Comparison of ENCODE assay signal across 7 mouse cellular contexts in the genomic region with DNA sequence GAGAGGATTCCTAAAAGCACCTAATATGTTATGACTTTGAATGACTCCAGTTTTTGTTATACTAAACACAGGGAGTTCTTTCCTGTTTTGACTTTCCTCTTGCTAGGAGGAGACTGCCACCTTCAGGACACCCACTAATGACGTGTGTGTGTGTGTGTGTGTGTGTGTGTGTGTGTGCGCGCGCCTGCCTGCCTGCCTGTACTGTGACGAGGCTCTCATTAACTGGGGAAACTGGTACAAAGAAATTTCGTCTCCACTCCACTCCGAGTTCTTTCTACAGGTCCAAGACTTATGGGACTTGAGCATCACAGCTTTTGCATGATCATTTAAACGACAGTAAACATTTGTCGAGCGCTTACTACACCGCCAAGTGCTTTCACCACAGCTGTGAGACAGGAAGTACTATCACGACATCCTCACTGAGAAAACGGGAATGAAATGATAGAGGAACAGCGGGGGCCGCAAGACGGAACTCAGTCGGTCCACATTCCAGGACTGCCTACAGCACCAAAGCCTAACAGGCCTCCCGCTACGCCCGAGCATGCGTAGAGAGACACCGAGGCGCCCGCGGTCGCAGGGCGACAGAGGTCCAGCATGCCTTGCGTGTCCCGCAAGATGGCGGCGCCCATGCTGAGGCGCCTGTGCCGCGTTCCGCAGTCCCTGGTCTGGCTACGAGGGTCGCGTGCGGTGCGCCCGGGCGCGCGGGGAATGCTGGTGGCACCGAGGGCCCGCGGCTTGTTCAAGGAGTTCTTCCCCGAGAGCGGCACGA. TPM values are rescaled to one million over a fixed set of nuclear protein-coding genes. Genes with fewer than 3 reads are reported as not detected.
DNase-seq lines count a peak whose midpoint lies in the region; ATAC-seq lines count a peak whose summit lies in the region.

TSS of gene Yars2 (plus strand) at position 597 of the 769 bp plus-strand sequence.

- H3K9ac ChIP-seq in midbrain, embryonic 13.5 days (replicated peaks), result peak within 1 kb of the TSS; percentile 82

- peak; percentile 94 for DNase-seq in adrenal gland, postnatal 10 days
- peak; percentile 92 for DNase-seq in embryonic facial prominence, embryonic 10.5 days (ENCODE audit: low spot score)
- peak; percentile 92 for DNase-seq in kidney, adult 11 months
- DNase-seq in limb, embryonic 10.5 days (ENCODE audit: low spot score), result peak; percentile 86
- peak; percentile 79 for DNase-seq in spleen, adult 12 weeks (ENCODE audit: low spot score)

- ATAC-seq in granulocyte monocyte progenitor cell, adult 5-6 weeks (replicated peaks; ENCODE audit: poor library complexity, severe bottlenecking), result peak; percentile 88
- peak; percentile 99 for ATAC-seq in midbrain, embryonic 13.5 days

- H3K4me3 ChIP-seq in embryonic facial prominence, embryonic 10.5 days, result peak within 1 kb of the TSS; percentile 94
- H3K4me3 ChIP-seq in limb, embryonic 10.5 days, result peak within 1 kb of the TSS; percentile 95
- H3K4me3 ChIP-seq in midbrain, embryonic 13.5 days (replicated peaks), result peak within 1 kb of the TSS; percentile 69

- peaks cover 18% of the 10 kb centered on the region for H3K36me3 ChIP-seq in embryonic facial prominence, embryonic 10.5 days (replicated peaks)
- peaks cover 18% of the 10 kb centered on the region for H3K36me3 ChIP-seq in limb, embryonic 10.5 days
- peaks cover 12% of the 10 kb centered on the region for H3K36me3 ChIP-seq in midbrain, embryonic 13.5 days

- under 1% methylated on average over 50 of the region's 50 CpGs for WGBS in embryonic facial prominence, embryonic 10.5 days
- under 1% methylated on average over 50 of the region's 50 CpGs for WGBS in limb, embryonic 10.5 days
- under 1% methylated on average over 50 of the region's 50 CpGs for WGBS in midbrain, embryonic 13.5 days

- peak within 1 kb of the TSS; percentile 95 for H3K27ac ChIP-seq in embryonic facial prominence, embryonic 10.5 days (replicated peaks)
- peak within 1 kb of the TSS; percentile 96 for H3K27ac ChIP-seq in limb, embryonic 10.5 days
- peak within 1 kb of the TSS; percentile 88 for H3K27ac ChIP-seq in midbrain, embryonic 13.5 days

- H3K4me2 ChIP-seq in midbrain, embryonic 13.5 days (replicated peaks), result peak within 1 kb of the TSS; percentile 83

- no peaks in the 10 kb centered on the region for H3K27me3 ChIP-seq in embryonic facial prominence, embryonic 10.5 days (replicated peaks; ENCODE audit: low read depth, poor library complexity, severe bottlenecking)
- no peaks in the 10 kb centered on the region for H3K27me3 ChIP-seq in limb, embryonic 10.5 days (ENCODE audit: low read depth, poor library complexity, severe bottlenecking)
- H3K27me3 ChIP-seq in midbrain, embryonic 13.5 days, result no peaks in the 10 kb centered on the region

- H3K9me3 ChIP-seq in embryonic facial prominence, embryonic 10.5 days, result no peaks in the 10 kb centered on the region
- no peaks in the 10 kb centered on the region for H3K9me3 ChIP-seq in limb, embryonic 10.5 days (replicated peaks)
- H3K9me3 ChIP-seq in midbrain, embryonic 13.5 days, result no peaks in the 10 kb centered on the region

- H3K4me1 ChIP-seq in embryonic facial prominence, embryonic 10.5 days, result peaks cover 21% of the 10 kb centered on the region
- peaks cover 12% of the 10 kb centered on the region for H3K4me1 ChIP-seq in limb, embryonic 10.5 days
- peaks cover 24% of the 10 kb centered on the region for H3K4me1 ChIP-seq in midbrain, embryonic 13.5 days (replicated peaks)

RNA-seq across cellular contexts. Expression of gene Yars2, which starts in this region (rescaled TPM):
- total RNA-seq in adrenal gland, postnatal 10 days (2021), result 10 to 100 TPM; 33.8 to 36.4 TPM
- 41.0 and 49.3 TPM in 2 replicates for polyA plus RNA-seq in embryonic facial prominence, embryonic 10.5 days (2016; fragmentation: Nextera tagmentation; extraction: Ambion mirVana)
- 34.0 and 41.9 TPM in 2 replicates for total RNA-seq in granulocyte monocyte progenitor cell, adult 5-6 weeks (2014; fragmentation: Nextera tagmentation)
- total RNA-seq in granulocyte monocyte progenitor cell, adult 5-6 weeks (2017), result 28.5 TPM in 2 replicates
- 48.7 and 51.5 TPM in 2 replicates for polyA plus RNA-seq in limb, embryonic 10.5 days (2016; fragmentation: Nextera tagmentation; extraction: Ambion mirVana)
- polyA plus RNA-seq in midbrain, embryonic 13.5 days (2015; fragmentation: Nextera tagmentation; extraction: Ambion mirVana), result 26.5 and 26.8 TPM in 2 replicates

Comparison
In these comparisons a context has a peak if more than half of its experiments do, and no peak if none do; other contexts are left out.
1. Peak in every context shown above with its lines: DNase-seq, ATAC-seq, H3K4me3 ChIP-seq and H3K27ac ChIP-seq.